Mouse (Mus musculus): Measurements from ENCODE around the gene Gm853.

The Gm853 gene

GRCm38 (mm10) chr4:130213197-130213596 lies 9.0 kb downstream of the Gm853 start:
- DNase-seq: no peak

GRCm38 (mm10) chr4:130212421-130212820 lies 9.8 kb downstream of the Gm853 start:
- DNase-seq: no peak

- DNase-seq: no peak
Measured at GRCm38 (mm10) chr4:130211870-130212269, 10.3 kb downstream of the Gm853 start.

GRCm38 (mm10) chr4:130198694-130199670 lies 23.2 kb downstream of the Gm853 start:
- peak; percentile 81 to 94 for DNase-seq

- DNase-seq: no peak
Measured at GRCm38 (mm10) chr4:130196542-130196941, 25.7 kb downstream of the Gm853 start.

- DNase-seq: no peak
Measured at GRCm38 (mm10) chr4:130195924-130196323, 26.3 kb downstream of the Gm853 start.

GRCm38 (mm10) chr4:130192266-130192665 lies 29.9 kb downstream of the Gm853 start:
- peak; percentile 43 to 45 for DNase-seq

- DNase-seq: no peak
Measured at GRCm38 (mm10) chr4:130189606-130190005, 32.6 kb downstream of the Gm853 start.

GRCm38 (mm10) chr4:130188806-130189297 lies 33.3 kb downstream of the Gm853 start:
- DNase-seq: peak; percentile 78 to 85

- no peak for DNase-seq
Measured at GRCm38 (mm10) chr4:130186891-130187290, 35.3 kb downstream of the Gm853 start.

- DNase-seq: no peak
Measured at GRCm38 (mm10) chr4:130186450-130186849, 35.8 kb downstream of the Gm853 start.

GRCm38 (mm10) chr4:130183879-130184278 lies 38.3 kb downstream of the Gm853 start:
- DNase-seq: no peak

GRCm38 (mm10) chr4:130183023-130183422 lies 39.2 kb downstream of the Gm853 start:
- no peak for DNase-seq

- DNase-seq: peak in 1 of 2 experiments; percentile 45
Measured at GRCm38 (mm10) chr4:130181886-130182285, 40.3 kb downstream of the Gm853 start.

- no peak for DNase-seq
Measured at GRCm38 (mm10) chr4:130180909-130181602, 41.1 kb downstream of the Gm853 start.

- no peak for DNase-seq
Measured at GRCm38 (mm10) chr4:130179876-130180275, 42.3 kb downstream of the Gm853 start.

- peak; percentile 23 to 41 for DNase-seq
Measured at GRCm38 (mm10) chr4:130177536-130177935, 44.7 kb downstream of the Gm853 start.

GRCm38 (mm10) chr4:130177087-130177486 lies 45.1 kb downstream of the Gm853 start:
- peak; percentile 54 to 65 for DNase-seq

- no peak for DNase-seq
Measured at GRCm38 (mm10) chr4:130176156-130176720, 46.0 kb downstream of the Gm853 start.

- DNase-seq: peak; percentile 55 to 62
Measured at GRCm38 (mm10) chr4:130175072-130175711, 47.0 kb downstream of the Gm853 start, which contains the start of gene Tinagl1. Gene Tinagl1, minus strand, starts transcription at chr4:130175122.

GRCm38 (mm10) chr4:130174335-130175031 lies 47.7 kb downstream of the Gm853 start:
- DNase-seq: peak; percentile 84 to 87

GRCm38 (mm10) chr4:130173911-130174311 lies 48.3 kb downstream of the Gm853 start:
- peak; percentile 39 for DNase-seq
